Mouse (Mus musculus) MEL (cell line): ENCODE data around the gene Trim14. TPM values are rescaled to one million over a fixed set of nuclear protein-coding genes. Genes with fewer than 3 reads are reported as not detected.
A peak's percentile ranks its signal among the peaks of the same experiment; 100 is the strongest.

Experiments
- DNase-seq: peaks from one replicate; pipeline ENCODE4 v3.0.0; 2011; ENCODE audit warnings: low read depth, low spot score
- H3K27ac ChIP-seq: 2 replicates; pipeline ENCODE4 v1.5.1; 2012; ENCODE audit warnings: low read depth, mild to moderate bottlenecking, control low read depth, low read length, moderate library complexity; ENCODE audit not compliant: control insufficient read depth
- H3K27me3 ChIP-seq, 2 experiments: fragments of 150-350 bp in 1 of 2; sonication (generic) in 1 of 2; 2 replicates each; pipeline ENCODE4 v1.6.1; 2012; ENCODE audit warnings: low read length in 2 of 2, mild to moderate bottlenecking in 2 of 2, improper control_type of control experiment in 1 of 2, moderate library complexity in 1 of 2; ENCODE audit not compliant: insufficient read depth in 2 of 2, control insufficient read depth in 1 of 2
- H3K36me3 ChIP-seq, 2 experiments: 2 replicates each; pipeline ENCODE4 v1.6.1; 2012 to 2014; ENCODE audit warnings: low read length in 2 of 2, improper control_type of control experiment in 1 of 2, inconsistent platforms in 1 of 2, mild to moderate bottlenecking in 1 of 2; ENCODE audit not compliant: insufficient read depth in 2 of 2, control insufficient read depth in 1 of 2
- H3K4me1 ChIP-seq, 2 experiments: fragments of 150-350 bp in 1 of 2; sonication (generic) in 1 of 2; 2 replicates each; pipeline ENCODE4 v1.6.1; 2012; ENCODE audit warnings: low read length in 2 of 2, improper control_type of control experiment in 1 of 2, mild to moderate bottlenecking in 1 of 2; ENCODE audit not compliant: insufficient read depth in 2 of 2, control insufficient read depth in 1 of 2
- H3K4me3 ChIP-seq, 2 experiments: fragments of 150-350 bp in 1 of 2; sonication (generic) in 1 of 2; 2 replicates each; pipeline ENCODE4 v1.5.1; 2012; ENCODE audit warnings: low read depth in 2 of 2, low read length in 2 of 2, mild to moderate bottlenecking in 2 of 2, moderate library complexity in 2 of 2, control low read depth in 1 of 2, improper control_type of control experiment in 1 of 2; ENCODE audit not compliant: control insufficient read depth in 1 of 2, insufficient read depth in 1 of 2
- H3K79me2 ChIP-seq: 2 replicates; pipeline ENCODE4 v1.6.1; 2012; ENCODE audit warnings: mild to moderate bottlenecking, low read length, moderate library complexity; ENCODE audit not compliant: control insufficient read depth, poor library complexity, insufficient read depth
- H3K9ac ChIP-seq: 2 replicates; pipeline ENCODE4 v1.6.1; 2012; ENCODE audit warnings: low read depth, mild to moderate bottlenecking, control low read depth, low read length, moderate library complexity; ENCODE audit not compliant: control insufficient read depth, poor library complexity, severe bottlenecking
- H3K9me3 ChIP-seq: fragments of 150-350 bp; sonication (generic); replicated peaks from 2 replicates; pipeline ENCODE4 v1.6.1; 2012; ENCODE audit warnings: mild to moderate bottlenecking, low read length, improper control_type of control experiment, moderate library complexity; ENCODE audit not compliant: insufficient read depth
- BHLHE40 ChIP-seq: IDR thresholded peaks from 2 replicates; pipeline ENCODE4 v1.6.1; 2012; ENCODE audit warnings: low read depth, mild to moderate bottlenecking, inconsistent platforms, low read length, improper control_type of control experiment, borderline replicate concordance
- CHD1 ChIP-seq: IDR thresholded peaks from 2 replicates; pipeline ENCODE4 v1.6.1; 2012; ENCODE audit warnings: low read depth, mild to moderate bottlenecking, inconsistent platforms, low read length, improper control_type of control experiment
- EP300 ChIP-seq, 2 experiments: IDR thresholded peaks; 2 replicates each; pipeline ENCODE4 v1.6.1; 2011; ENCODE audit warnings: improper control_type of control experiment in 2 of 2, low read length in 2 of 2, low read depth in 1 of 2, mild to moderate bottlenecking in 1 of 2
- ETS1 ChIP-seq: IDR thresholded peaks from 2 replicates; pipeline ENCODE4 v1.6.1; 2012; ENCODE audit warnings: low read depth, mild to moderate bottlenecking, inconsistent platforms, low read length, improper control_type of control experiment, moderate library complexity
- HCFC1 ChIP-seq: IDR thresholded peaks from 2 replicates; pipeline ENCODE4 v1.6.1; 2012; ENCODE audit warnings: low read depth, mild to moderate bottlenecking, inconsistent platforms, low read length, improper control_type of control experiment, moderate library complexity
- JUND ChIP-seq: IDR thresholded peaks from 2 replicates; pipeline ENCODE4 v1.6.1; 2011; ENCODE audit warnings: low read depth, mild to moderate bottlenecking, improper control_type of control experiment, low read length
- MAX ChIP-seq: IDR thresholded peaks from 2 replicates; pipeline ENCODE4 v1.6.1; 2011; ENCODE audit warnings: low read length, improper control_type of control experiment
- MXI1 ChIP-seq: IDR thresholded peaks from 2 replicates; pipeline ENCODE4 v1.6.1; 2011; ENCODE audit warnings: mild to moderate bottlenecking, low read depth, low read length, improper control_type of control experiment
- MYB ChIP-seq: IDR thresholded peaks from 2 replicates; pipeline ENCODE4 v1.6.1; 2011; ENCODE audit warnings: mild to moderate bottlenecking, low read depth, low read length, improper control_type of control experiment
- MYC ChIP-seq: IDR thresholded peaks from 2 replicates; pipeline ENCODE4 v1.6.1; 2011; ENCODE audit warnings: low read depth, mild to moderate bottlenecking, low read length, improper control_type of control experiment, moderate library complexity
- NELFE ChIP-seq: IDR thresholded peaks from 2 replicates; pipeline ENCODE4 v1.6.1; 2011; ENCODE audit warnings: low read depth, low read length, improper control_type of control experiment
- NRF1 ChIP-seq: IDR thresholded peaks from 2 replicates; pipeline ENCODE4 v1.6.1; 2014; ENCODE audit warnings: low read depth, mild to moderate bottlenecking, inconsistent platforms, low read length, improper control_type of control experiment, moderate library complexity; ENCODE audit not compliant: poor library complexity, insufficient read depth, severe bottlenecking
- POLR2A ChIP-seq, 2 experiments: IDR thresholded peaks; 2 replicates each; pipeline ENCODE4 v1.6.1; 2011 to 2012; ENCODE audit warnings: low read length in 2 of 2, mild to moderate bottlenecking in 2 of 2, control low read depth in 1 of 2, improper control_type of control experiment in 1 of 2, low read depth in 1 of 2, moderate library complexity in 1 of 2; ENCODE audit not compliant: control insufficient read depth in 1 of 2, insufficient read depth in 1 of 2, poor library complexity in 1 of 2
- POLR2AphosphoS5 ChIP-seq: IDR thresholded peaks from 2 replicates; pipeline ENCODE4 v1.6.1; 2012; ENCODE audit warnings: low read depth, borderline replicate concordance, mild to moderate bottlenecking, inconsistent platforms, low read length, moderate library complexity, mixed read lengths
- SIN3A ChIP-seq: IDR thresholded peaks from 2 replicates; pipeline ENCODE4 v1.6.1; 2012; ENCODE audit warnings: low read length, improper control_type of control experiment, inconsistent platforms
- SMC3 ChIP-seq: IDR thresholded peaks from 2 replicates; pipeline ENCODE4 v1.6.1; 2011; ENCODE audit warnings: low read depth, low read length, improper control_type of control experiment
- TAL1 ChIP-seq: IDR thresholded peaks from 2 replicates; pipeline ENCODE4 v1.6.1; 2012; ENCODE audit warnings: mild to moderate bottlenecking, inconsistent platforms, low read length, moderate library complexity, mixed read lengths
- TCF12 ChIP-seq: IDR thresholded peaks from 2 replicates; pipeline ENCODE4 v1.6.1; 2014; ENCODE audit warnings: low read depth, mild to moderate bottlenecking, inconsistent platforms, low read length, improper control_type of control experiment, moderate library complexity
- USF1 ChIP-seq: IDR thresholded peaks from 2 replicates; pipeline ENCODE4 v1.6.1; 2014; ENCODE audit warnings: low read depth, mild to moderate bottlenecking, inconsistent platforms, low read length, improper control_type of control experiment, moderate library complexity
- USF2 ChIP-seq, 2 experiments: IDR thresholded peaks; 2 replicates each; pipeline ENCODE4 v1.6.1; 2011 to 2012; ENCODE audit warnings: improper control_type of control experiment in 2 of 2, low read length in 2 of 2, borderline replicate concordance in 1 of 2, inconsistent platforms in 1 of 2, low read depth in 1 of 2, mild to moderate bottlenecking in 1 of 2; ENCODE audit not compliant: insufficient read depth in 1 of 2
- ZMIZ1 ChIP-seq: IDR thresholded peaks from 2 replicates; pipeline ENCODE4 v1.6.1; 2012; ENCODE audit warnings: low read depth, mild to moderate bottlenecking, inconsistent platforms, low read length, improper control_type of control experiment, moderate library complexity
- ZNF384 ChIP-seq: IDR thresholded peaks from 2 replicates; pipeline ENCODE4 v1.6.1; 2012; ENCODE audit warnings: low read depth, mild to moderate bottlenecking, inconsistent platforms, low read length, improper control_type of control experiment
- polyA plus RNA-seq, 2 experiments: library from polyadenylated mRNA; stranded (reverse) in 1 of 2; unstranded in 1 of 2; fragments of >175 nt in 1 of 2; fragments of >200 nt in 1 of 2; gene quantifications; 2 replicates each; pipeline versions ENCODE4 v1.2.1 to v1.2.4; 2012; ENCODE audit warnings: low replicate concordance in 2 of 2, low read depth in 1 of 2; ENCODE audit not compliant: insufficient read length in 2 of 2, insufficient read depth in 1 of 2, missing spikeins in 1 of 2
- total RNA-seq: library from RNA; depleted of rRNA; stranded (reverse); fragments of 300-350 nt; gene quantifications from 2 replicates; pipeline ENCODE4 v1.2.3, GENCODE M21; 2012

Gene Trim14
- total and polyA plus RNA-seq, 3 experiments: 1.1 to 5.1 TPM; not detected in 1

- peak overlapping the region; percentile 91 for H3K27ac ChIP-seq
- no peaks in the 10 kb centered on the region for H3K27me3 ChIP-seq
- peak overlapping the region; percentile 98 for H3K9ac ChIP-seq
- peaks cover 27 to 48% of the 10 kb centered on the region in 2 experiments for H3K4me1 ChIP-seq
- DNase-seq: peak; percentile 52
- peaks cover 76% of the 10 kb centered on the region for H3K79me2 ChIP-seq
- peak overlapping the region; percentile 40 to 85 for H3K4me3 ChIP-seq
- H3K36me3 ChIP-seq: peaks cover 6 to 58% of the 10 kb centered on the region in 2 experiments
- 0 out of 2 replicates have a peak, but pooled peaks have one; percentile 50 for TF ChIP-seq CHD1
- 0 out of 2 replicates have a peak, but pooled peaks have one; percentile 19 for TF ChIP-seq ZMIZ1
- TF ChIP-seq NRF1: no peak
- no peaks in the 10 kb centered on the region for H3K9me3 ChIP-seq
These were observed 82.9 kb downstream of the Trim14 start for GRCm38 (mm10) chr4:46452855-46453719.

DNA sequence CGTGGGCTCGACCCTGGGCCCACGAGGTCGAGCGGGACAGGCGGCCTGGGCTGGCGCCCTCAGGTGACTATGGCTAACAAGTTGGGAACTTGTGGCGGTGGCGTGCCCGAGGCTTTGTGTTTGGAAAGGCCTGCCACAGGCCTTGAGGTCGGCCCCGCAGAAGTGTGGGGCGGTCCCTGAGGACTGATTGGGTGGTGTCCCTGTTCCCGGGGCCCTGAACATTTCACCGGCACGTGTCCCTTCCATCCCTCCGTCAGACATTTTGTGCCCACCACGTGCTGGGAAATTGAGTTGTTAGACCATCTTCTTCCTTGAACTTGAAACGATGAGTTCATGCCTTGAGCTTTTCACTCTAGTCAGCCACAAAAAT lies 83.5 kb downstream of the Trim14 start:
- H3K9me3 ChIP-seq: no peaks in the 10 kb centered on the region
- TF ChIP-seq SIN3A (peak; percentile 78; the same call in 1 of the 2 replicates), ZMIZ1 (peak; percentile 53; the same call in 1 of the 2 replicates), USF2 (IDR thresholded peaks at IDR 0.05; ENCODE audit: borderline replicate concordance in 1 of 2, insufficient read depth in 1 of 2, low read depth in 1 of 2, low read length in 2 of 2) (peak in 1 of 2 experiments; percentile 22; a peak in 1 of 4 replicates), HCFC1 (peak; percentile 68), POLR2A (IDR thresholded peaks at IDR 0.05; ENCODE audit: control insufficient read depth in 1 of 2, insufficient read depth in 1 of 2, low read depth in 1 of 2, low read length in 2 of 2, poor library complexity in 1 of 2) (peak; percentile 50 to 81; a peak in 3 of 4 replicates), CHD1 (0 out of 2 replicates have a peak, but pooled peaks have one; percentile 46), USF1 (peak; percentile 83), POLR2AphosphoS5 (no peak), MXI1 (peak; percentile 96), NELFE (peak; percentile 44; the same call in 1 of the 2 replicates), MYC (peak; percentile 100), SMC3 (no peak), ETS1 (peak; percentile 35; the same call in 1 of the 2 replicates), BHLHE40 (peak; percentile 90), TCF12 (0 out of 2 replicates have a peak, but pooled peaks have one; percentile 31), JUND (no peak), MAX (peak; percentile 100), MYB (no peak), ZNF384 (no peak), TAL1 (no peak), EP300 (IDR thresholded peaks at IDR 0.05; ENCODE audit: low read depth in 1 of 2, low read length in 2 of 2) (peak in 1 of 2 experiments; percentile 16; a peak in 1 of 4 replicates)
- H3K9ac ChIP-seq: peak overlapping the region; percentile 98
- H3K4me1 ChIP-seq: peaks cover 27 to 46% of the 10 kb centered on the region in 2 experiments
- H3K27ac ChIP-seq: peak overlapping the region; percentile 91
- H3K4me3 ChIP-seq: peak overlapping the region; percentile 40 to 85
- H3K27me3 ChIP-seq: no peaks in the 10 kb centered on the region
- H3K79me2 ChIP-seq: peaks cover 69% of the 10 kb centered on the region
- H3K36me3 ChIP-seq: peaks cover 0 to 55% of the 10 kb centered on the region in 2 experiments
- peak; percentile 84 for DNase-seq
